Mouse (Mus musculus) small intestine, adult 2 months (tissue): ENCODE measurements around the gene Sema4f. TPM values are rescaled to one million over a fixed set of nuclear protein-coding genes. Genes with fewer than 3 reads are reported as not detected.

Source experiments
- H3K27ac ChIP-seq: fragments of 200-500 bp; 2 replicates; pipeline ENCODE4 v1.5.1; 2012; ENCODE audit warnings: low read depth, low read length, control low read depth, inconsistent platforms; ENCODE audit not compliant: insufficient read depth
- H3K27me3 ChIP-seq: fragments of 200-500 bp; 2 replicates; pipeline ENCODE4 v1.6.1; 2012; ENCODE audit warnings: mild to moderate bottlenecking, moderate library complexity, low read length, inconsistent platforms; ENCODE audit not compliant: control insufficient read depth, insufficient read depth
- H3K36me3 ChIP-seq: fragments of 200-500 bp; 2 replicates; pipeline ENCODE4 v1.6.1; 2012; ENCODE audit warnings: mild to moderate bottlenecking, low read length, control low read depth, inconsistent platforms; ENCODE audit not compliant: control insufficient read depth, insufficient read depth
- H3K4me1 ChIP-seq: fragments of 200-500 bp; 2 replicates; pipeline ENCODE4 v1.6.1; 2012; ENCODE audit warnings: low read length, inconsistent platforms, mixed read lengths; ENCODE audit not compliant: control insufficient read depth, insufficient read depth, insufficient read length
- H3K4me3 ChIP-seq: fragments of 200-500 bp; 2 replicates; pipeline ENCODE4 v1.5.1; 2012; ENCODE audit warnings: low read depth, mild to moderate bottlenecking, control low read depth, inconsistent platforms, low read length, moderate library complexity
- CTCF ChIP-seq: fragments of 200-500 bp; IDR thresholded peaks from 2 replicates; pipeline ENCODE4 v1.5.1; 2012; ENCODE audit warnings: low read depth, mild to moderate bottlenecking, control low read depth, inconsistent platforms, low read length, moderate library complexity, mixed read lengths; ENCODE audit not compliant: insufficient replicate concordance, insufficient read length; ENCODE audit errors: extremely low read depth
- POLR2A ChIP-seq: fragments of 200-500 bp; IDR thresholded peaks from 2 replicates; pipeline ENCODE4 v1.6.1; 2012; ENCODE audit warnings: low read depth, mild to moderate bottlenecking, control low read depth, inconsistent platforms, low read length, moderate library complexity
- WGBS: fragments of 180-500 bp; shearing (Covaris S2); methylation state at CpG from one replicate; pipeline ENCODE4 v1.1.7; 2018; 5-methylcytosine and 5-hydroxymethylcytosine counted together
- polyA plus RNA-seq: library from polyadenylated mRNA; depleted of rRNA; stranded (reverse); fragments of >200 nt; gene quantifications from 2 replicates; pipeline ENCODE4 v1.2.3, GENCODE M21; 2012

Gene Sema4f
- polyA plus RNA-seq, 1 experiment: 0.29 TPM

DNA sequence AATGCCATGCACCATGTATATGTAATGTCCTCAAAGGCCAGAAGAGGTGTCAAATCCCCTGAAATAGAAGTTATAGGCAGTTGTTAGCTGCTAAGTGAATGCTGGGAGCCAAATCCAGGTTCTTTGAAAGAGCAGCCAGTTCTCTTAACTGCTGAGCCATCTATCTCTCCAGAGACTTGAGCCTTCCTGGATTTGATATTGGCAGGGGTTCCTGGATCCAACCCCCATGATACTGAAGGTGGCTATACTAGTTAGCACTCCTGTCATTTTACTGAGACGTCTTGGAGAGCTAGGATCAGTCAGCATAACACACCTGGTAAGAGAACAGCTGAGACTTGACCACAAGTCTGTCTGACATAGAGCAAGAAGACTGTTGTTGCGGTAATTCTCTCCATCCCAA lies 54.1 kb downstream of the Sema4f start:
- Histone ChIP-seq H3K4me1 (peaks cover 8% of the 10 kb centered on the region), H3K36me3 (no peaks in the 10 kb centered on the region), H3K27ac (no peak overlapping the region), H3K27me3 (no peaks in the 10 kb centered on the region), H3K4me3 (no peak overlapping the region)
- WGBS: 94% methylated on average over 2 of the region's 2 CpGs
- TF ChIP-seq POLR2A: no peak
- TF ChIP-seq CTCF: no peak

DNA sequence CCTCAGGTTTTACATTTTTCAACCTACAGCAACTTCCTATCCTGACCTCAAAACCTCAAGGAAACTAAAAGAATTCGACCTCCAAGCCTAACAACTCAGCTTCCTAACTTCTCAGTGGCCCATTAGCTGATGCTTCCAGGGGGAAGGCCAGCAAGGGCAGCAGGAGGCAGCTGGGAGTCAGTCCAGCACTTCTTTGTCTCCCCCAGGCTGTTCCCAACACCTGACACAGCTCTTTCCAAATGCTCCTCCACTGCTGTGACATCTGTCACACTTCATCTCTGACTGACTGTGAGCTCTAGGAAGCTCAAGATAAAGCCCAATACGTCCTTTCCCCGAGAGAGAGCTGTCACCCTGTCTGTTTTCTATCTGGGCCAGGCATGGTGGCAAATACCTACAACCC lies 55.0 kb downstream of the Sema4f start:
- no peak for TF ChIP-seq POLR2A
- TF ChIP-seq CTCF: no peak
- H3K36me3 ChIP-seq: no peaks in the 10 kb centered on the region
- no peak overlapping the region for H3K4me3 ChIP-seq
- WGBS: 73% methylated on average over 3 of the region's 3 CpGs
- H3K4me1 ChIP-seq: peaks cover 8% of the 10 kb centered on the region
- H3K27me3 ChIP-seq: no peaks in the 10 kb centered on the region
- no peak overlapping the region for H3K27ac ChIP-seq

- H3K27me3 ChIP-seq: no peaks in the 10 kb centered on the region
- WGBS: 46% methylated on average over 21 of the region's 21 CpGs
- TF ChIP-seq POLR2A: no peak
- peak; percentile 71 for TF ChIP-seq CTCF
Measured at GRCm38 (mm10) chr6:82881485-82882096, 58.0 kb downstream of the Sema4f start.

GRCm38 (mm10) chr6:82880807-82881206 lies 58.8 kb downstream of the Sema4f start:
- no peaks in the 10 kb centered on the region for H3K27me3 ChIP-seq
- TF ChIP-seq CTCF (peak; percentile 47; the same call in 1 of the 2 replicates), POLR2A (no peak)
- H3K4me1 ChIP-seq: peaks cover 10% of the 10 kb centered on the region
- H3K27ac ChIP-seq: no peak overlapping the region
- H3K4me3 ChIP-seq: no peak overlapping the region
- WGBS: 87% methylated on average over 3 of the region's 3 CpGs
- H3K36me3 ChIP-seq: no peaks in the 10 kb centered on the region

More at GRCm38 (mm10) chr6:82881485-82882096, 58.0 kb downstream of the Sema4f start:
- H3K4me3 ChIP-seq: no peak overlapping the region
- H3K36me3 ChIP-seq: no peaks in the 10 kb centered on the region
- H3K27ac ChIP-seq: no peak overlapping the region
- H3K4me1 ChIP-seq: peaks cover 13% of the 10 kb centered on the region

DNA sequence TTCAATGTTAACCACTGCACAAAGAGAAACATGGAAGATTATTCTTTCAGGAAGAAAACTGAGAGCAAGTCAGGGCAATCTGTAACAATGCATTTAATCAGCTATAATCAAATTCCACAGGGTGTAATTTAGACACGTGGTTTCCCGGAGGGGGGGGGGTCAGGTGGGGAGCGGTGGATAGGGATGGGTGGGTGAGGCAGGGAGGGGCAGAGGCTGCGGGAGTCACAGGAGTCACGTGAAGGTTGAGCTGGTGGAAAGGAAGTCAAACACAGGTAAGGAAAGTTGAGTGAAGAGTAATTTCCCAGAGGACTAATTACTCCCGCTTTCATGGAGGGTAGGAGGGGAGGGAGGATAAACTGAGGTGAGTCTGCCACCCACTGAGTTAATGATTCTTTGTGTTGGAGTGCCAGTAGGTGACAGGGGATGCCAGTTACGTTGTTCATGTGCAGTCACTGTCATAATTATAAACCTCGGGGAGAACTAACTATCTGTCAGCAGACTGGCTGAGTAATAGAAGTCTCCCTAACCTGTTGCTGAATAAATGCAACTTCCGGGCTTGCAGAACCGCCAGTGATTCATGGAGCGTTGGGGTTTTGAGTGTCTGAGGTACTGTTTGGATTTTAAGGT lies 60.0 kb downstream of the Sema4f start:
- H3K36me3 ChIP-seq: no peaks in the 10 kb centered on the region
- TF ChIP-seq POLR2A (no peak), CTCF (no peak)
- peaks cover 13% of the 10 kb centered on the region for H3K4me1 ChIP-seq
- peak overlapping the region; percentile 83 for H3K27ac ChIP-seq
- WGBS: 22% methylated on average over 11 of the region's 11 CpGs
- peak overlapping the region; percentile 10; the same call in 1 of the 2 replicates for H3K4me3 ChIP-seq
- H3K27me3 ChIP-seq: no peaks in the 10 kb centered on the region

DNA sequence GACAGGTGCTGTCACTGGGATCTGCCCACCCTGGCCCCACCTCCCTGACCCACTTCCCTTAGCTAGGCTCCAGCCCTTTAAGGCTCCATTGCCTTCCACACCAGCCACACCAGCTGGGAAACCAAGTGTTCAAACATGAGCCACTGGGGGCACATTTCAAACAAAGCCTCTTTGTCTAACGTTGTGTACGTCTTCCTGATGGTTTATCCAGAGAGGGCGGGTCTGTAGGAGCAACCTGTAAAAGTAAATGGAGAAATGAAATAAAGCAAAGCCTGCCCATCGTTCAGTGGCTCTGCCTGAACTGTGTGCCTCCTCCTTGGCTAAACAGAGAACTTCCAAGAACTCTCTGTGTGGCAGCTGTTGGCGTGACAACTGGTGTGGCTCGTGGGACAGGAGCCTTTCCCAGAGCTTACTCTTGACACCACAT lies 64.0 kb downstream of the Sema4f start:
- peaks cover 8% of the 10 kb centered on the region; the same call in 1 of the 2 replicates for H3K4me1 ChIP-seq
- TF ChIP-seq CTCF: no peak
- TF ChIP-seq POLR2A: no peak
- no peaks in the 10 kb centered on the region for H3K27me3 ChIP-seq
- WGBS: 26% methylated on average over 6 of the region's 6 CpGs
- H3K36me3 ChIP-seq: no peaks in the 10 kb centered on the region
- peak overlapping the region; percentile 21; the same call in 1 of the 2 replicates for H3K27ac ChIP-seq
- H3K4me3 ChIP-seq: no peak overlapping the region

- H3K4me1 ChIP-seq: peaks cover 3% of the 10 kb centered on the region; the same call in 1 of the 2 replicates
- TF ChIP-seq CTCF (no peak), POLR2A (no peak)
- WGBS: 70% methylated on average over 6 of the region's 6 CpGs
- H3K4me3 ChIP-seq: no peak overlapping the region
- no peak overlapping the region; the same call in 1 of the 2 replicates for H3K27ac ChIP-seq
- no peaks in the 10 kb centered on the region for H3K36me3 ChIP-seq
- no peaks in the 10 kb centered on the region for H3K27me3 ChIP-seq
Measured at GRCm38 (mm10) chr6:82872332-82872707, 67.2 kb downstream of the Sema4f start.
